Mouse (Mus musculus) E14TG2a.4 (cell line): ENCODE measurements around the gene Robo1.

Experiments
- CTCF ChIP-seq: conservative IDR thresholded peaks from 2 replicates; pipeline ENCODE4 v1.5.1; 2014; ENCODE audit warnings: low read length
- NANOG ChIP-seq: IDR thresholded peaks from 2 replicates; pipeline ENCODE4 v1.6.1; 2014; ENCODE audit warnings: borderline replicate concordance, low read length, mixed read lengths

- TF ChIP-seq CTCF (no peak), NANOG (no peak)
These were observed 567.0 kb downstream of the Robo1 start for GRCm38 (mm10) chr16:72874934-72875732.
